Mouse (Mus musculus): ENCODE measurements around the gene Rab3gap1. TPM values are rescaled to one million over a fixed set of nuclear protein-coding genes. Genes with fewer than 3 reads are reported as not detected.

Gene Rab3gap1
- total RNA-seq, 2 experiments from 2014 or later = 46.5 to 51.4 TPM

DNA sequence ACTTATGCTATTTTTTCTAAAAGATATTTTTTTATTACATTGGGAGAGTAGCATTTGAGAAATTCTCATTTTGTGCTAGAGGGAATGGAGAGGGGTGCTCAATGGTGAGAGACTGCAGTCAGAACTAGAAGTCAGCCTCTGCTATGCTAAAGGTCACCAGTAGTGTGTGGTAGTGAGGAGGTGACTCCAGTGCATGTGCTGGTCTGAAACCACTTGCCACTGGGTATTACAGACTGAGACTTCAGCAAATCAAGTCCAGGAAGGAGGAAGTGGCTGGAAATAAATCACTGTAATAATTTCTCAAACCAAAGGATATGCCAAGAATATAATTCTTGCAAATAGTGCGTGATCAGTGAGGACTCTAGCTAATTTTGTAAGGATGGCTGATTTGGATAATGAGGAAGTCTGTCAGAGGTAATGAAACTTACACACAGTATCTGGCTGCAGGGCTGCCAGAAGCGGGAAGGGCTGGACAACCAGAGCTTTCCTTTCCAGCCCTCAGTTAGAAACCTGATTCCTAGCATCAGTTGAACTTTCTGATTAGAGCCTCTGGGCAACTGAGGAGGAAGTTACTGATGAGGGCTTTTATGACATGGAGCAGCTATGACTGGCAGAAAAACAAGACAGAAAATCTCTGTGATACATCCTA is 112.5 kb downstream of the Rab3gap1 start:
- DNase-seq (ENCODE audit: low spot score in 2 of 2) = no peak

DNA sequence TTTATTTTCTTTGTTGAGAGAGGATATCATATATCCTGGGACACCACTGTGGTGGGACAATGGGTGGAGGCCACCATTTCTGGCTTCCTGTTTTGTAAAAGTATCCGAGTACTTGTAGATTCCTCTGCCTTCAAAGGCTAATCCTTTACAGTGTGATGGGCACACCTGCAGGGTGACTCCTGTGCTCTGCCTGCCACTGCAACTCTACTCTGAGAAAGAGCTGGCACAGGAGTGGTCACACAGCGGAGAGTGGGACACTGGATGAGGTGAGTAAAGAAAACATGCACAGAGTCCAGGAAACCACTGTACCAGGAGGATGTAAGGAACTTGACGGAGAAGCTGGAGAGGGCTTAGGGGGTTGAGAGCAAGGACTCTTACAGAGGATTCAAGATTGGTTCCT is 113.7 kb downstream of the Rab3gap1 start:
- DNase-seq (ENCODE audit: low spot score in 2 of 2) = no peak

DNA sequence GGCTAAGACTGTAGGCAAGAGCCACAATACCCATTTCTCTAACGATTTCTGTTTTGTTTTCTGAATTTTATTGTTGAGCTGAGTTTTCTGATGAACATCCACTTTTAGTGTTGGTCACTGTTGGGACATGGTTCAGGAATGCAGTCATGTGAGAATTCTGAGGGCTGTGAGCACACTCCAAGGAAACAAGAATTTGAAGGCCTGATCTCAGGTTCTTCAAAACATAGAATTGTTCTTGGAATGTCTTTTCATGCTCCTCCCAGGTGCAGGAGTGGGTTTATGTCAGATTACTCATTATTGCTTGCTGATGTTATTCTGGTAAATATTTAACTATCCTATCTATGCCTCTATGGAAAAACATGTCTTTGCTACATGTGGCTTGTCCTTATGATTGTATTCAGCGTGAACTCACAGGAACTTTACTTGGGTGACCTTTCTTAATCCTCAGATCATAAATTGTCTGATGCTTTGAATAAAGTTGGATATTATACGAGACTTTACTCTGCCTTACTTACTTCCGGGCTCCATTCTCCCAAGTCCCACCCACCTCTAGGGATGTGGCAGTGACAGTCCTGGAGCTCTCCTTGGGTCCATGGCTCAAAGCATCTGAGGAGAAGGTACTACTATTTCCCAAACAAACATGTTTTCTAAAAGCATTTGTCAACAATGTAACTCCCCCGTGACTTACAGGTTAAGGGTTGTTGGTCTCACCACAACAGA is 114.9 kb downstream of the Rab3gap1 start:
- DNase-seq (ENCODE audit: low spot score in 2 of 2) = no peak

DNA sequence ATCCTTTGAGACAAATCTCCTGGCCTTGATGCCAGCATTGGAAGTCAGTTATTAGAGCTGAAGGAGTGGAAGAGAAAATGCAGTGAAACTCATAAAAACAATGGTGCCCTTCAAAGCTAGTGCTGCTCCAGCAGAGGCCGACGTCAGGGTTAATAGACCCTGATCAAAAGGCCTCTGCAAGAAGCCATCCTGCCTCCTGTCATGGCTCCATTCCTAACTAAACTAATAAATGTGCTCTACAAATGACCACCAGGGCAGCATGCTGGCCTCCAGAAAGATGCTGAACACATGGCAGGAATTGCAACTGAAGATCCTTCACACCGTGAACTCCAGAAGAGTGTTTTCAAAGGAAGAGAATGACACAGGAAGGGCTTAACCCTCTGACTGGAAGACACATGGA is 116.8 kb downstream of the Rab3gap1 start:
- no peak for DNase-seq (ENCODE audit: low spot score in 2 of 2)

DNA sequence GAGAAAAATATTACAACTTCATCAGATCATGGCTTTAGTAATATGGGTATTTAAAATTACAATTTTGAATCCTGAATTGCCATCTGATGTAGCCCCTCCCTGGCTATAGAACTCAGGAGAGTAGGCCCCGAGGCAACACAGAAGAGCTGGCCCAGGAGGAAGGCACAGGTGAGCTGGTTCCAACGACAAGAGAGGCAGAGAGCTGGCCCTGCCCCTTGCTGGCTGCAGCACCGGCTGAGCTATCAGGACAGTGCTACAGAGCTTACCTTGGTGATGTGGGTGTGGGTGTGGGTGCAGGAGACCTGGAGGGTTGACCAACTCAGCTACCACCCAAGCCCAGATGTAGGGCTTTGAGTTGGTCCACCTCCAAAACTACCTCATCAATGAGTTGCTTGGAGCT is 119.7 kb downstream of the Rab3gap1 start:
- DNase-seq (ENCODE audit: low spot score in 2 of 2) = no peak

DNA sequence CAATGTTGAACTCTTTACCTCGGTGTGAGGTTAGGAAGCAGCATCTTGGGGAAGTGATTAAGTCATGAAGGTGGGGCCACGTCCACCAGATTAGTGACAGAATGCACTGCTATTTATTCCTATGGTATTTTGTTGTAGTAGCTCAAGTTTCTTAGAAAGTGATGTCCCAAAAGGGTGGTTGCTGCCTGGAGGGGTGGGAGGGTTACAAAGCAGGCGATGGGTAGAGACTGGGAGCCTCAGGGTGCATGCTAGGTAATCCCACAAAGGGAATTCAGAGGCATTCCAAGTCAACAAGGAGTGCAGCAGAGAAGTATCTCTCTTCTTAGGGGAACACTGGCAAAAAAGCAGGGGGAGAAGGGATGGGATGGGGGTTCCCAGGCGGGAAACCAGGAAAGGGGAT is 120.8 kb downstream of the Rab3gap1 start:
- DNase-seq (ENCODE audit: low spot score in 2 of 2) = no peak

DNA sequence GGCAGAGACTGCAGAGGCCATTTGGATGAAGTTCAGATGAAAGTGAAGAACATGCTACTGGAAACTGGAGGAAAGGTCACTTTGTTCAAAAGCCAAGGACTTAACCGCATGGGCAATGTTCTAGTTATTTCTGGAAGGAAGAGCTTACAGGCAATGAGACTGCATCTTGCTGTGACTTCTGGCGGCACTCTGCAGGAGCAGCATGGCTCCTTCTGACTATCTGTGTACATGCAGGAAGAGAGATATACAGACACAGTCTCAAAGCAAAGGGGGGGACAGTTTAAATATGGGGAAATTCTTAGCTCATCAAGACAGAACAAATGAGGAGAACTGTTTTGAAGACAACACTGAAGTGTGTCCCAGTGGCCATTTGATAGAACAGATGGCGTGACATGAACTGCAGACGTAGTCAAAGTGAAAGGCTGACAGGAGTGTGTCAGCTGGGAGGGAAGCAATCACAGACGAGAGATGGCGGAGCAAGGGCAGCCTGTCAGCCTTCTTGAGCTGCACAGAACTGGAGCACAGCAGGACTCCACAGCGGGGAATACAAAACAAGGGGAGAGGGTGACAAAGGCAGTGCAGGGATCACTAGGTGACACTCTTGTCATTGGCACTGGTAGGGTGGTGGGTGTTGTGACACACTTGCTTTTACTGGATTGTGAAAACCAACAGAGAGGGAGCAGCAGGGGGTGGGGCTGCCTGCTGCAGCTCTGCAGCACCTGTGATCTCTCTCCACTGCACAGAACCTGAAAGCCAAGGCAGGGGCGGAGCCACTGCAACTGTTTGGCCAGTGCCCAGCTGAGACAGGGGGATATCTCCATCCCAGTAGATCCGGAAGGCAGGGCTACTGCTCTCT is 121.5 kb downstream of the Rab3gap1 start:
- DNase-seq (ENCODE audit: low spot score in 2 of 2) = peak in 1 of 2 experiments; percentile 26

Other genes with a start within 250 kb of the Rab3gap1 start
- under 1 TPM in 1 of 2 experiments, not detected in 1; 0.90 TPM for gene Tmem163, start 189.2 kb upstream of the Rab3gap1 start, total RNA-seq (2021)
- gene Acmsd, start 139.4 kb upstream of the Rab3gap1 start, total RNA-seq (2021) = under 1 TPM in 1 of 2 experiments, not detected in 1; 0.17 TPM
- 10 to 100 TPM; 40.2 to 51.3 TPM for gene Ccnt2, start 94.6 kb upstream of the Rab3gap1 start, total RNA-seq (2021)
- gene Map3k19, start 13.7 kb upstream of the Rab3gap1 start, total RNA-seq (2021) = under 1 TPM; 0.13 TPM
- 1 to 10 TPM; 3.7 to 4.6 TPM for gene Zranb3, start 234.3 kb downstream of the Rab3gap1 start, total RNA-seq (2021)
- gene R3hdm1, start 234.5 kb downstream of the Rab3gap1 start, total RNA-seq (2021) = 10 to 100 TPM; 61.4 to 68.2 TPM